ENCODE assay signal across 8 mouse cellular contexts in the genomic region with DNA sequence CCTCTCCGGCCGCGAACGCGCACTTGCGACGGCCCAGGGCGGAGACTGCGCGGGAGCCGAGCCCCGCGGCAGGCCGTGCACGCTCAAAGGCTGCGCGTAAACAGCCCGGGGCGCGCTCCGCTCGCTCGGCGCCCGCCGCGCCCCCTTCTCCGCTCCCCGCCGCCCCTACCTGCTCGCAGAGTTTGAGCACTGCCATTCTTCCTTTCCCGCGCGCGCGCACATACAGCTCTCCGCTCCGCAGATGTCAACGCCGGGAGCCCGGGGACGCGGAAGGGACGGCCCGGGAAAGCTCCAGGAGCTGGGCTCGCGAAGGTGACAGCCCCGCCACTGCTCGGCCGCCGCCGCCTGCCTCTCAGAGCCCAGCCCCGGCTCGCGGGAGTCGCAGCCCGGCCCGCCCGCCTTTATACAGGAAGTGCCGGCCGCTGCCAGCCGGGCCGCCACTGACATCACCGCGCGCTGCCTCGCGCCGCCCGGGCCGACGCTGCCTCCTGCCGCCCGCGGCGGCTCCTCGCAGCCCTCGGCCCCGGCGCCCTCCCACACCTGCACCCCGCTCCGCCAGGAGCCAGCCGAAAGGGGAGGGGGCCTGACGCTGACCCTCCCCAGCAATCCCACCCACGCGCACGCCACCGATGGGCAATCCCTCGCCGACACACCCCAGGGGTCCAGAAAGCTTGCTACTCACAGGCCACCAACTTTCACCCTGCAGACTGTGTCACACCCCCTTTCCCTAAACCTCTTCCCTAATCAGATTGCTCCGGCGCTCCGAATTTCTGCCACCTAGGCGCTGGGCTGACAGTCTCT. TPM values are rescaled to one million over a fixed set of nuclear protein-coding genes. Genes with fewer than 3 reads are reported as not detected.
DNase-seq lines count a peak whose midpoint lies in the region; ATAC-seq lines count a peak whose summit lies in the region.

TSS of gene Ankrd44 (minus strand) at position 417 of the 801 bp plus-strand sequence.

- intact Hi-C loops in gastrocnemius, postnatal 36 days (cut with DNase I), result loop anchor here (2.0 to 10.0 kb wide), 3 partner anchors 91 to 259 kb away; no protein-coding TSS in a partner anchor
- intact Hi-C loops in left cerebral cortex, postnatal 36 days (cut with DNase I), result loop anchor here (2.0 to 10.0 kb wide), 3 partner anchors 51 to 171 kb away; no protein-coding TSS in a partner anchor

- under 1% methylated on average over 94 of the region's 94 CpGs for WGBS in intestine, embryonic 14.5 days

- peak; percentile 93 for ATAC-seq in intestine, embryonic 14.5 days (replicated peaks; ENCODE audit: low FRiP score, low TSS enrichment, low read depth)

- H3K4me1 ChIP-seq in intestine, embryonic 14.5 days (replicated peaks; ENCODE audit: control insufficient read depth, insufficient read depth, low read length), result 0 out of 2 replicates have a peak, but pooled peaks cover 4% of the 10 kb centered on the region

- peak within 1 kb of the TSS; percentile 83 for H3K4me2 ChIP-seq in intestine, embryonic 14.5 days (ENCODE audit: low read length)

- H3K27me3 ChIP-seq in intestine, embryonic 14.5 days (replicated peaks; ENCODE audit: control insufficient read depth, insufficient read depth, low read length), result no peaks in the 10 kb centered on the region

- peak within 1 kb of the TSS; percentile 87 for H3K4me3 ChIP-seq in intestine, embryonic 14.5 days (ENCODE audit: low read depth, low read length)

- H3K9ac ChIP-seq in intestine, embryonic 14.5 days (ENCODE audit: low read length), result peak within 1 kb of the TSS; percentile 78

- DNase-seq in adrenal gland, adult 18-20 months (ENCODE audit: low spot score in 2 of 2), result peak; percentile 76 to 85
- peak; percentile 92 for DNase-seq in embryo, embryonic 11 days
- peak; percentile 78 for DNase-seq in gastrocnemius, postnatal 36 days
- peak; percentile 92 for DNase-seq in intestine, embryonic 14.5 days (ENCODE audit: low spot score)
- DNase-seq in left cerebral cortex, postnatal 36 days (ENCODE audit: low spot score in 2 of 2), result peak; percentile 75 to 82
- peak; percentile 72 for DNase-seq in mesoderm, embryonic 11.5 days (ENCODE audit: low read depth, low spot score)
- DNase-seq in right cerebral cortex, postnatal 14 days, result peak; percentile 76
- DNase-seq in urinary bladder, postnatal 25 days (ENCODE audit: low spot score), result peak; percentile 76

- no peaks in the 10 kb centered on the region for H3K36me3 ChIP-seq in intestine, embryonic 14.5 days (ENCODE audit: control insufficient read depth, insufficient read depth, low read length)

- H3K27ac ChIP-seq in intestine, embryonic 14.5 days (ENCODE audit: low read depth), result peak within 1 kb of the TSS; percentile 75

- no peaks in the 10 kb centered on the region for H3K9me3 ChIP-seq in intestine, embryonic 14.5 days (ENCODE audit: control insufficient read depth, low read length)

RNA-seq across cellular contexts. Expression of gene Ankrd44, which starts in this region (rescaled TPM):
- total RNA-seq in adrenal gland, adult 18-20 months (2021), result 10 to 100 TPM; 15.5 to 19.9 TPM
- total RNA-seq in gastrocnemius, postnatal 36 days (2021), result 1 to 10 TPM; 5.1 to 6.2 TPM
- polyA plus RNA-seq in intestine, embryonic 14.5 days (2014; fragmentation: Nextera tagmentation; extraction: Ambion mirVana), result 15.3 and 16.0 TPM in 2 replicates
- 10 to 100 TPM; 19.7 to 21.7 TPM for total RNA-seq in left cerebral cortex, postnatal 36 days (2021)

Comparison
In these comparisons a context has a peak if more than half of its experiments do, and no peak if none do; other contexts are left out.
1. Peak in every context shown above with its lines: DNase-seq, ATAC-seq, H3K4me3 ChIP-seq and H3K27ac ChIP-seq.